Mouse (Mus musculus) hindbrain, embryonic 16.5 days (tissue): Measurements from ENCODE around the gene Ust. TPM values are rescaled to one million over a fixed set of nuclear protein-coding genes. Genes with fewer than 3 reads are reported as not detected.

Source experiments
- ATAC-seq: fragments of 200-750 bp; cut with Nextera tagmentation; 2 replicates; pipeline ENCODE4 v1.8.0; 2017; ENCODE audit warnings: moderate TSS enrichment, moderate library complexity
- H3K27ac ChIP-seq: fragments of 300-500 bp; sonication (generic); 2 replicates; pipeline ENCODE4 v1.5.1; 2014; ENCODE audit warnings: low read depth, mild to moderate bottlenecking, control low read depth, low read length, moderate library complexity
- H3K27me3 ChIP-seq: fragments of 300-500 bp; sonication (generic); replicated peaks from 2 replicates; pipeline ENCODE4 v1.6.1; 2014; ENCODE audit warnings: low read length; ENCODE audit not compliant: control insufficient read depth, insufficient read depth
- H3K36me3 ChIP-seq: fragments of 300-500 bp; sonication (generic); 2 replicates; pipeline ENCODE4 v1.6.1; 2014; ENCODE audit warnings: mild to moderate bottlenecking, low read length, moderate library complexity, mixed read lengths; ENCODE audit not compliant: control insufficient read depth, insufficient read depth
- H3K4me1 ChIP-seq: fragments of 300-500 bp; sonication (generic); 2 replicates; pipeline ENCODE4 v1.6.1; 2014; ENCODE audit warnings: low read depth, low read length; ENCODE audit not compliant: control insufficient read depth, insufficient read depth
- H3K4me2 ChIP-seq: fragments of 300-500 bp; sonication (generic); 2 replicates; pipeline ENCODE4 v1.6.1; 2014; ENCODE audit warnings: mild to moderate bottlenecking, low read length, control low read depth, moderate library complexity
- H3K4me3 ChIP-seq: fragments of 300-500 bp; sonication (generic); 2 replicates; pipeline ENCODE4 v1.5.1; 2014; ENCODE audit warnings: mild to moderate bottlenecking, low read length, control low read depth, moderate library complexity
- H3K9ac ChIP-seq: fragments of 300-500 bp; sonication (generic); 2 replicates; pipeline ENCODE4 v1.6.1; 2014; ENCODE audit warnings: low read depth, mild to moderate bottlenecking, control low read depth, low read length, moderate library complexity
- H3K9me3 ChIP-seq: fragments of 300-500 bp; sonication (generic); 2 replicates; pipeline ENCODE4 v1.6.1; 2014; ENCODE audit warnings: mild to moderate bottlenecking, low read length, moderate library complexity; ENCODE audit not compliant: control insufficient read depth
- WGBS: fragments of 180-500 bp; shearing (Covaris S2); extraction: QIAGEN DNeasy Blood & Tissue Kit; methylation state at CpG from one replicate; pipeline ENCODE4 v1.1.7; 2014; 5-methylcytosine and 5-hydroxymethylcytosine counted together
- polyA plus RNA-seq: library from polyadenylated mRNA; unstranded; fragments of >200 nt; fragmentation: Nextera tagmentation; extraction: Ambion mirVana; gene quantifications from 2 replicates; pipeline ENCODE4 v1.2.1, GENCODE M21; 2015

Gene Ust
- polyA plus RNA-seq, 1 experiment from 2014 or later, result 7.4 TPM

GRCm38 (mm10) chr10:8197661-8198060, 321.0 kb downstream of the Ust start:
- Histone ChIP-seq H3K4me3 (no peak overlapping the region), H3K9me3 (no peaks in the 10 kb centered on the region), H3K9ac (no peak overlapping the region), H3K27ac (no peak overlapping the region), H3K4me1 (no peaks in the 10 kb centered on the region), H3K36me3 (no peaks in the 10 kb centered on the region), H3K4me2 (no peak overlapping the region), H3K27me3 (no peaks in the 10 kb centered on the region)
- ATAC-seq, result no peak
- 79% methylated on average over 2 of the region's 2 CpGs for WGBS

DNA sequence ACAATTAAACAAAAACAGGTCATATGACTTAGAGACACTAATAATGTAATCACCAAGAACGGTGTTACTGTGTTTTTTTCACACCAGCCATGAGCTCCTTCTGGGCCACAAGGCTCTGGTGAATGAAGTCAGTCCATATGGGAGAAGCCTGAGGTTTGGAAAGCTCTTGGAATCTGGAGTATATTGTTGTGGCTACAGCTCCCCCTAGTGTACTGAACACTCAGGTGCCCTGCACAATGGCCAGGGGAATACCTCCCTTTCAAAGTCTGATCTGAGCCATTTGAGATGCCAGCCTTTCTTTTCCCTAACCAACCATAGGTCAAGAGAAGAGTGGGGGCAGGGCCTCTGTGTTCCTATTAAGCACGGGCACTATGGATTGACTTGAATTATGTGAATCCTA, 322.3 kb downstream of the Ust start:
- H3K9me3 ChIP-seq, result no peaks in the 10 kb centered on the region
- WGBS, result 6% methylated on average over 2 of the region's 2 CpGs
- no peak overlapping the region for H3K9ac ChIP-seq
- H3K27ac ChIP-seq, result no peak overlapping the region
- peak; percentile 92 for ATAC-seq
- H3K4me2 ChIP-seq, result no peak overlapping the region
- no peaks in the 10 kb centered on the region for H3K27me3 ChIP-seq
- H3K4me1 ChIP-seq, result no peaks in the 10 kb centered on the region
- no peak overlapping the region for H3K4me3 ChIP-seq
- no peaks in the 10 kb centered on the region for H3K36me3 ChIP-seq

DNA sequence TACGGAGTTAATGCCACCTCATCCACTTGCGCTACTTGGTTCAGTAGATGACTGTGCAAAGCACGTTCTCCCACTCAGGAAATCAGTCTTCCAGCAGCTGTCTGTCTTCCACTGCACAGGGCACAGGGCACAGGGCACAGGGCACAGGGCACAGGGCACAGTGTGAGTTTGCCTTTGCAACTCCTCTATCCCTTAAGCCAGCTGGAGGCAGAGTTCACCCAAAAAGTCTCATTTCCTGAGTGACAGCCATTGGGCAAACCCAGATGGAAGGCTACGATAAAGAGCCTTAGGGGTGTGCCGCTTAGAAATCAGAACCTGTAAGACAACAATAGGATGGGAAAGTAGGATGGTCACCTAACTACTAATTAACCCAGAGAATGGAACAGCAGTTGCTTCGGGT, 322.9 kb downstream of the Ust start:
- 60% methylated on average over 6 of the region's 6 CpGs for WGBS
- Histone ChIP-seq H3K36me3 (no peaks in the 10 kb centered on the region), H3K4me3 (no peak overlapping the region), H3K4me1 (no peaks in the 10 kb centered on the region), H3K27me3 (no peaks in the 10 kb centered on the region), H3K9ac (no peak overlapping the region), H3K9me3 (no peaks in the 10 kb centered on the region), H3K27ac (no peak overlapping the region), H3K4me2 (no peak overlapping the region)
- peak; percentile 16; the same call in 1 of the 2 replicates for ATAC-seq

GRCm38 (mm10) chr10:8189331-8189981, 329.2 kb downstream of the Ust start:
- Histone ChIP-seq H3K4me2 (no peak overlapping the region), H3K27me3 (no peaks in the 10 kb centered on the region), H3K36me3 (no peaks in the 10 kb centered on the region), H3K9me3 (no peaks in the 10 kb centered on the region), H3K27ac (no peak overlapping the region), H3K9ac (no peak overlapping the region), H3K4me3 (no peak overlapping the region), H3K4me1 (no peaks in the 10 kb centered on the region)
- ATAC-seq, result no peak
- 91% methylated on average over 5 of the region's 5 CpGs for WGBS

DNA sequence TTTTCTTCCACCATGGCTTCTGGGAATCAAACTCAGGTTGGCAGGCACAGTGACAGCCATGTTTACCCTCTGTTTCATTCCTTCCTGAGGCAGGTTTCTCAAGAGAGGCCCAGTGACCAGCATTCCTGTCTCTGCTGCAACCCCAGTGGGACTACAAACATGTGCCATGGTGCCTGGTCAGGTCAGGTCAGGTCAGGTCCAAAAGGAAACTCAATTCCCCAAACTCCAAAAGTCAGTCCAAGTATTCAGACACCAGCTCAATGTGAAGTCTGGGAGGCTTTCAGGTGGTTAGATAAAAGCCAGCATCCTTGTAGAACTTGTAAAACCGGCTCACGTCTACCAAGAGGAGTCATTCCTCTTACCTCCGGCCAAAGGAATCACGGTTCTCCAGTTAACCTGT, 333.0 kb downstream of the Ust start:
- 92% methylated on average over 4 of the region's 4 CpGs for WGBS
- ATAC-seq, result no peak
- H3K27me3 ChIP-seq, result no peaks in the 10 kb centered on the region
- H3K4me1 ChIP-seq, result no peaks in the 10 kb centered on the region
- H3K4me3 ChIP-seq, result no peak overlapping the region
- H3K9me3 ChIP-seq, result no peaks in the 10 kb centered on the region
- no peak overlapping the region for H3K4me2 ChIP-seq
- no peaks in the 10 kb centered on the region for H3K36me3 ChIP-seq
- no peak overlapping the region for H3K9ac ChIP-seq
- H3K27ac ChIP-seq, result no peak overlapping the region

GRCm38 (mm10) chr10:8184711-8185110, 333.9 kb downstream of the Ust start:
- no peak overlapping the region for H3K4me2 ChIP-seq
- no peaks in the 10 kb centered on the region for H3K36me3 ChIP-seq
- H3K4me1 ChIP-seq, result no peaks in the 10 kb centered on the region
- H3K4me3 ChIP-seq, result no peak overlapping the region
- H3K9ac ChIP-seq, result no peak overlapping the region
- no peaks in the 10 kb centered on the region for H3K9me3 ChIP-seq
- H3K27me3 ChIP-seq, result no peaks in the 10 kb centered on the region
- no peak overlapping the region for H3K27ac ChIP-seq
- 85% methylated on average over 9 of the region's 9 CpGs for WGBS
- ATAC-seq, result no peak

DNA sequence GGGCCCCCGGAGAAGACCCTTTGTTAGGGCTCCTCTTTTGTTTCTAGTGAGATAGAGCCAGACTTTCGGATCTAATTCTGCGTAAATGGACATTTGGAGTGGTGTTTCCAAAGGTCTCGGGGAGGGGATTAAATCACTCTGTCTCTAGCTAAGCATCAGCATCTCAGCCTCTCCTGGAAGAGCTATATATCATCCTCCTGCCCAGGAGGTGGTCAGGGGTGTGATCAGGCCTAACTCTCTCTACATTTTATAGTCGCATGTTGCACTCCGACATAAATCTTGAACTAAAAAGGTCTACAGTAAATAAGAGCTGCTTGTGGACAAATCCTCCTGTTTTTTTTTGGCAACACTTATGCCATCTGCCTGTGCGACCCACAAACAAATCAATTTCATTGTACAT, 335.5 kb downstream of the Ust start:
- WGBS, result 66% methylated on average over 7 of the region's 7 CpGs
- Histone ChIP-seq H3K4me3 (no peak overlapping the region), H3K9me3 (no peaks in the 10 kb centered on the region), H3K27me3 (no peaks in the 10 kb centered on the region), H3K4me1 (no peaks in the 10 kb centered on the region), H3K36me3 (no peaks in the 10 kb centered on the region), H3K4me2 (no peak overlapping the region), H3K9ac (no peak overlapping the region), H3K27ac (no peak overlapping the region)
- no peak for ATAC-seq

GRCm38 (mm10) chr10:8181596-8182185, 336.9 kb downstream of the Ust start:
- 68% methylated on average over 4 of the region's 4 CpGs for WGBS
- no peaks in the 10 kb centered on the region for H3K36me3 ChIP-seq
- no peaks in the 10 kb centered on the region for H3K27me3 ChIP-seq
- no peak overlapping the region for H3K4me3 ChIP-seq
- H3K9ac ChIP-seq, result no peak overlapping the region
- no peak overlapping the region for H3K4me2 ChIP-seq
- H3K9me3 ChIP-seq, result no peaks in the 10 kb centered on the region
- H3K4me1 ChIP-seq, result peaks cover 3% of the 10 kb centered on the region
- no peak for ATAC-seq
- H3K27ac ChIP-seq, result no peak overlapping the region

- WGBS, result 72% methylated on average over 5 of the region's 5 CpGs
- no peak overlapping the region for H3K4me3 ChIP-seq
- H3K27me3 ChIP-seq, result no peaks in the 10 kb centered on the region
- ATAC-seq, result no peak
- peaks cover 11% of the 10 kb centered on the region for H3K4me1 ChIP-seq
- no peak overlapping the region for H3K4me2 ChIP-seq
- no peaks in the 10 kb centered on the region for H3K36me3 ChIP-seq
- no peaks in the 10 kb centered on the region for H3K9me3 ChIP-seq
- no peak overlapping the region for H3K9ac ChIP-seq
- no peak overlapping the region for H3K27ac ChIP-seq
These were observed 341.0 kb downstream of the Ust start for GRCm38 (mm10) chr10:8177618-8178017.
